Mouse (Mus musculus): ENCODE data around the gene Pheta1. TPM values are rescaled to one million over a fixed set of nuclear protein-coding genes. Genes with fewer than 3 reads are reported as not detected.
A peak's percentile ranks its signal among the peaks of the same experiment; 100 is the strongest.

Pheta1 gene
- polyA plus RNA-seq, 1 experiment from 2014 or later = 24.4 TPM

GRCm38 (mm10) chr5:121831002-121831601, 17.7 kb upstream of the Pheta1 start:
- H3K4me2 ChIP-seq (ENCODE audit: low read length) = no peak overlapping the region
- no peak overlapping the region for H3K27ac ChIP-seq (ENCODE audit: low read depth)
- WGBS = 90% methylated on average over 6 of the region's 6 CpGs
- DNase-seq (ENCODE audit: low spot score) (no peak), ATAC-seq (replicated peaks; ENCODE audit: low FRiP score, low TSS enrichment, low read depth) (no peak)
- no peaks in the 10 kb centered on the region for H3K9me3 ChIP-seq (ENCODE audit: control insufficient read depth, low read length)
- H3K9ac ChIP-seq (ENCODE audit: low read length) = no peak overlapping the region
- H3K36me3 ChIP-seq (ENCODE audit: control insufficient read depth, insufficient read depth, low read length) = peaks cover 18% of the 10 kb centered on the region
- peaks cover 35% of the 10 kb centered on the region for H3K4me1 ChIP-seq (replicated peaks; ENCODE audit: control insufficient read depth, insufficient read depth, low read length)
- peaks cover 3% of the 10 kb centered on the region; the same call in 1 of the 2 replicates for H3K27me3 ChIP-seq (replicated peaks; ENCODE audit: control insufficient read depth, insufficient read depth, low read length)
- no peak overlapping the region for H3K4me3 ChIP-seq (ENCODE audit: low read depth, low read length)

GRCm38 (mm10) chr5:121832376-121833155, 16.2 kb upstream of the Pheta1 start:
- no peak overlapping the region for H3K4me3 ChIP-seq (ENCODE audit: low read depth, low read length)
- H3K9me3 ChIP-seq (ENCODE audit: control insufficient read depth, low read length) = no peaks in the 10 kb centered on the region
- no peak overlapping the region for H3K9ac ChIP-seq (ENCODE audit: low read length)
- no peak overlapping the region for H3K27ac ChIP-seq (ENCODE audit: low read depth)
- ATAC-seq (replicated peaks; ENCODE audit: low FRiP score, low TSS enrichment, low read depth) (no peak), DNase-seq (ENCODE audit: low spot score) (no peak)
- no peak overlapping the region for H3K4me2 ChIP-seq (ENCODE audit: low read length)
- peaks cover 4% of the 10 kb centered on the region; the same call in 1 of the 2 replicates for H3K27me3 ChIP-seq (replicated peaks; ENCODE audit: control insufficient read depth, insufficient read depth, low read length)
- H3K36me3 ChIP-seq (ENCODE audit: control insufficient read depth, insufficient read depth, low read length) = peaks cover 9% of the 10 kb centered on the region
- 72% methylated on average over 6 of the region's 6 CpGs for WGBS
- peaks cover 38% of the 10 kb centered on the region for H3K4me1 ChIP-seq (replicated peaks; ENCODE audit: control insufficient read depth, insufficient read depth, low read length)

- DNase-seq (ENCODE audit: low spot score) = no peak
- H3K9ac ChIP-seq (ENCODE audit: low read length) = no peak overlapping the region
- peaks cover 3% of the 10 kb centered on the region for H3K36me3 ChIP-seq (ENCODE audit: control insufficient read depth, insufficient read depth, low read length)
- H3K4me3 ChIP-seq (ENCODE audit: low read depth, low read length) = no peak overlapping the region
- no peak overlapping the region for H3K27ac ChIP-seq (ENCODE audit: low read depth)
- ATAC-seq (replicated peaks; ENCODE audit: low FRiP score, low TSS enrichment, low read depth) = no peak
- H3K9me3 ChIP-seq (ENCODE audit: control insufficient read depth, low read length) = no peaks in the 10 kb centered on the region
- peak overlapping the region; percentile 63 for H3K4me2 ChIP-seq (ENCODE audit: low read length)
- 81% methylated on average over 2 of the region's 2 CpGs for WGBS
- peaks cover 7% of the 10 kb centered on the region; the same call in 1 of the 2 replicates for H3K27me3 ChIP-seq (replicated peaks; ENCODE audit: control insufficient read depth, insufficient read depth, low read length)
- peaks cover 44% of the 10 kb centered on the region for H3K4me1 ChIP-seq (replicated peaks; ENCODE audit: control insufficient read depth, insufficient read depth, low read length)
These were observed 15.6 kb upstream of the Pheta1 start for GRCm38 (mm10) chr5:121833159-121833558.

- H3K27ac ChIP-seq (ENCODE audit: low read depth) = no peak overlapping the region
- 34% methylated on average over 10 of the region's 10 CpGs for WGBS
- ATAC-seq (replicated peaks; ENCODE audit: low FRiP score, low TSS enrichment, low read depth) = no peak
These were observed 15.1 kb upstream of the Pheta1 start for GRCm38 (mm10) chr5:121833572-121834240.

GRCm38 (mm10) chr5:121834241-121834606, 14.6 kb upstream of the Pheta1 start:
- Histone ChIP-seq H3K4me3 (ENCODE audit: low read depth, low read length) (no peak overlapping the region), H3K36me3 (ENCODE audit: control insufficient read depth, insufficient read depth, low read length) (no peaks in the 10 kb centered on the region), H3K4me2 (ENCODE audit: low read length) (peak overlapping the region; percentile 63), H3K9ac (ENCODE audit: low read length) (no peak overlapping the region), H3K4me1 (replicated peaks; ENCODE audit: control insufficient read depth, insufficient read depth, low read length) (peaks cover 46% of the 10 kb centered on the region), H3K27ac (ENCODE audit: low read depth) (no peak overlapping the region), H3K9me3 (ENCODE audit: control insufficient read depth, low read length) (no peaks in the 10 kb centered on the region), H3K27me3 (replicated peaks; ENCODE audit: control insufficient read depth, insufficient read depth, low read length) (0 out of 2 replicates have a peak, but pooled peaks cover 6% of the 10 kb centered on the region)
- no peak for DNase-seq (ENCODE audit: low spot score)
- ATAC-seq (replicated peaks; ENCODE audit: low FRiP score, low TSS enrichment, low read depth) = no peak
- WGBS = 70% methylated on average over 7 of the region's 7 CpGs

More at GRCm38 (mm10) chr5:121833572-121834240, 15.1 kb upstream of the Pheta1 start:
- H3K9ac ChIP-seq (ENCODE audit: low read length) = no peak overlapping the region
- peak overlapping the region; percentile 63 for H3K4me2 ChIP-seq (ENCODE audit: low read length)
- H3K27me3 ChIP-seq (replicated peaks; ENCODE audit: control insufficient read depth, insufficient read depth, low read length) = 0 out of 2 replicates have a peak, but pooled peaks cover 7% of the 10 kb centered on the region
- no peaks in the 10 kb centered on the region for H3K9me3 ChIP-seq (ENCODE audit: control insufficient read depth, low read length)
- H3K36me3 ChIP-seq (ENCODE audit: control insufficient read depth, insufficient read depth, low read length) = no peaks in the 10 kb centered on the region
- peaks cover 46% of the 10 kb centered on the region for H3K4me1 ChIP-seq (replicated peaks; ENCODE audit: control insufficient read depth, insufficient read depth, low read length)
- H3K4me3 ChIP-seq (ENCODE audit: low read depth, low read length) = no peak overlapping the region
- no peak for DNase-seq (ENCODE audit: low spot score)

GRCm38 (mm10) chr5:121834991-121835747, 13.6 kb upstream of the Pheta1 start:
- DNase-seq (ENCODE audit: low spot score) (no peak), ATAC-seq (replicated peaks; ENCODE audit: low FRiP score, low TSS enrichment, low read depth) (no peak)
- Histone ChIP-seq H3K4me2 (ENCODE audit: low read length) (peak overlapping the region; percentile 63), H3K27me3 (replicated peaks; ENCODE audit: control insufficient read depth, insufficient read depth, low read length) (0 out of 2 replicates have a peak, but pooled peaks cover 4% of the 10 kb centered on the region), H3K9me3 (ENCODE audit: control insufficient read depth, low read length) (no peaks in the 10 kb centered on the region), H3K36me3 (ENCODE audit: control insufficient read depth, insufficient read depth, low read length) (no peaks in the 10 kb centered on the region), H3K9ac (ENCODE audit: low read length) (peak overlapping the region; percentile 8; the same call in 1 of the 2 replicates), H3K4me1 (replicated peaks; ENCODE audit: control insufficient read depth, insufficient read depth, low read length) (peaks cover 46% of the 10 kb centered on the region), H3K27ac (ENCODE audit: low read depth) (no peak overlapping the region), H3K4me3 (ENCODE audit: low read depth, low read length) (peak overlapping the region; percentile 73)
- WGBS = 33% methylated on average over 12 of the region's 12 CpGs

- Histone ChIP-seq H3K27me3 (replicated peaks; ENCODE audit: control insufficient read depth, insufficient read depth, low read length) (0 out of 2 replicates have a peak, but pooled peaks cover 4% of the 10 kb centered on the region), H3K9ac (ENCODE audit: low read length) (peak overlapping the region; percentile 74), H3K27ac (ENCODE audit: low read depth) (peak overlapping the region; percentile 75), H3K36me3 (ENCODE audit: control insufficient read depth, insufficient read depth, low read length) (no peaks in the 10 kb centered on the region), H3K4me3 (ENCODE audit: low read depth, low read length) (peak overlapping the region; percentile 73), H3K4me1 (replicated peaks; ENCODE audit: control insufficient read depth, insufficient read depth, low read length) (peaks cover 46% of the 10 kb centered on the region), H3K9me3 (ENCODE audit: control insufficient read depth, low read length) (no peaks in the 10 kb centered on the region), H3K4me2 (ENCODE audit: low read length) (peak overlapping the region; percentile 63)
- DNase-seq (ENCODE audit: low spot score) = peak; percentile 88
- peak; percentile 13; the same call in 1 of the 2 replicates for ATAC-seq (replicated peaks; ENCODE audit: low FRiP score, low TSS enrichment, low read depth)
- under 1% methylated on average over 51 of the region's 51 CpGs for WGBS
These were observed 12.7 kb upstream of the Pheta1 start for GRCm38 (mm10) chr5:121835949-121836691.

Measured in intestine, embryonic 14.5 days (tissue).